Mouse (Mus musculus) myocyte (in vitro differentiated cells): ENCODE data around the gene Msi2. TPM values are rescaled to one million over a fixed set of nuclear protein-coding genes. Genes with fewer than 3 reads are reported as not detected.

ENCODE experiments used
- H3K27me3 ChIP-seq: one replicate; pipeline ENCODE4 v1.6.1; 2011; ENCODE audit not compliant: control insufficient read depth, insufficient read depth, insufficient read length
- H3K36me3 ChIP-seq: one replicate; pipeline ENCODE4 v1.6.1; 2011; ENCODE audit not compliant: control insufficient read depth, insufficient read depth
- H3K4me2 ChIP-seq: one replicate; pipeline ENCODE4 v1.6.1; 2011; ENCODE audit warnings: low read depth, control low read depth
- H3K4me3 ChIP-seq: one replicate; pipeline ENCODE4 v1.5.1; 2011; ENCODE audit warnings: mild to moderate bottlenecking, control low read depth, moderate library complexity
- H3K79me2 ChIP-seq: one replicate; pipeline ENCODE4 v1.6.1; 2011; ENCODE audit not compliant: control insufficient read depth, insufficient read depth
- H3ac ChIP-seq: one replicate; pipeline ENCODE4 v1.6.1; 2011; ENCODE audit not compliant: control insufficient read depth, insufficient read length
- CEBPB ChIP-seq: IDR thresholded peaks from 2 replicates; pipeline ENCODE4 v1.6.1; 2011; ENCODE audit warnings: mild to moderate bottlenecking, moderate library complexity; ENCODE audit not compliant: poor library complexity, insufficient read depth, severe bottlenecking
- E2F4 ChIP-seq: IDR thresholded peaks from one replicate; pipeline ENCODE4 v1.6.1; 2011; ENCODE audit warnings: mild to moderate bottlenecking, control low read depth, moderate library complexity; ENCODE audit not compliant: insufficient read depth
- MAX ChIP-seq: IDR thresholded peaks from one replicate; pipeline ENCODE4 v1.6.1; 2011; ENCODE audit warnings: low read depth, mild to moderate bottlenecking, control low read depth
- MYOD1 ChIP-seq, 3 experiments: IDR thresholded peaks; one replicate each; pipeline ENCODE4 v1.6.1; 2011; ENCODE audit warnings: control low read depth in 2 of 3, low read depth in 2 of 3, mild to moderate bottlenecking in 2 of 3, moderate library complexity in 1 of 3; ENCODE audit not compliant: insufficient read length in 2 of 3, control insufficient read depth in 1 of 3
- MYOG ChIP-seq, 3 experiments: IDR thresholded peaks; one replicate each; pipeline ENCODE4 v1.6.1; 2011; ENCODE audit warnings: control low read depth in 2 of 3, low read depth in 2 of 3, mild to moderate bottlenecking in 2 of 3; ENCODE audit not compliant: insufficient read length in 2 of 3, control insufficient read depth in 1 of 3, insufficient read depth in 1 of 3
- POLR2A ChIP-seq: IDR thresholded peaks from one replicate; pipeline ENCODE4 v1.6.1; 2011; ENCODE audit warnings: low read depth, mild to moderate bottlenecking, control low read depth, moderate library complexity; ENCODE audit not compliant: insufficient read length
- POLR2AphosphoS2 ChIP-seq: IDR thresholded peaks from one replicate; pipeline ENCODE4 v1.6.1; 2011; ENCODE audit warnings: low read depth, control low read depth; ENCODE audit not compliant: insufficient read length
- REST ChIP-seq: IDR thresholded peaks from one replicate; pipeline ENCODE4 v1.6.1; 2011; ENCODE audit warnings: mild to moderate bottlenecking, control low read depth, moderate library complexity; ENCODE audit not compliant: insufficient read depth, insufficient read length
- SRF ChIP-seq: IDR thresholded peaks from one replicate; pipeline ENCODE4 v1.6.1; 2011; ENCODE audit warnings: low read depth; ENCODE audit not compliant: control insufficient read depth, insufficient read length
- TCF12 ChIP-seq: IDR thresholded peaks from one replicate; pipeline ENCODE4 v1.6.1; 2011; ENCODE audit warnings: mild to moderate bottlenecking, control low read depth; ENCODE audit not compliant: poor library complexity, insufficient read depth, severe bottlenecking
- TCF3 ChIP-seq: IDR thresholded peaks from one replicate; pipeline ENCODE4 v1.6.1; 2011; ENCODE audit warnings: low read depth, control low read depth; ENCODE audit not compliant: insufficient read length
- USF1 ChIP-seq: IDR thresholded peaks from one replicate; pipeline ENCODE4 v1.6.1; 2011; ENCODE audit warnings: low read depth, mild to moderate bottlenecking, control low read depth, moderate library complexity
- polyA plus RNA-seq: library from polyadenylated mRNA; unstranded; fragments of >200 nt; fragmentation: generic; extraction: Trizol; gene quantifications from one replicate; pipeline ENCODE4 v1.2.1, GENCODE M21; 2012; ENCODE audit warnings: missing spikeins

Gene Msi2
- polyA plus RNA-seq, 1 experiment: 37.9 TPM

DNA sequence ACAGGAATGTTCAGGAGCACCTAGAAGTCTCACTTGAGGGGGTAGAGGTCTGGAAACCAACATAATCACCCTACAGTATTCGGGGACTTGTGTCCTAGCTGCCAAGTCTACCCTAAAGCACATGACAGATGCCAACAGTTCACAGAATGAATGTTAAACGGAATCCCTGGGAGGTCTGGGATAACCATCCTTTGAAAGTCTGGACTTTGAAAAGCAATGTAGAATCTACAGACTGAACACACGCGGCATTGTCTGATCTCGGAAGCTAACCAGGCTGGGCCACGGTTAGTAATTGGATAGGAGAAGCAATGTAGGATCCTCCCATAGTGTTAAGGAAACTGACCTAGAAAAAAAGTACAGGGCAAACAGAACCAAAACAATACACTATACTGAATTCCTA lies 105.3 kb downstream of the Msi2 start:
- Histone ChIP-seq H3K36me3 (no peaks in the 10 kb centered on the region), H3K4me2 (no peak overlapping the region), H3ac (no peak overlapping the region), H3K27me3 (no peaks in the 10 kb centered on the region), H3K79me2 (peaks cover 33% of the 10 kb centered on the region), H3K4me3 (no peak overlapping the region)
- TF ChIP-seq USF1 (no peak), CEBPB (no peak), TCF3 (no peak), MAX (no peak), TCF12 (no peak), E2F4 (no peak), REST (no peak), POLR2A (no peak), POLR2AphosphoS2 (no peak), MYOG (IDR thresholded peaks at IDR 0.05; ENCODE audit: control insufficient read depth in 1 of 3, insufficient read depth in 1 of 3, insufficient read length in 2 of 3, low read depth in 2 of 3) (no peak), MYOD1 (IDR thresholded peaks at IDR 0.05; ENCODE audit: control insufficient read depth in 1 of 3, insufficient read length in 2 of 3, low read depth in 2 of 3) (no peak), SRF (no peak)

DNA sequence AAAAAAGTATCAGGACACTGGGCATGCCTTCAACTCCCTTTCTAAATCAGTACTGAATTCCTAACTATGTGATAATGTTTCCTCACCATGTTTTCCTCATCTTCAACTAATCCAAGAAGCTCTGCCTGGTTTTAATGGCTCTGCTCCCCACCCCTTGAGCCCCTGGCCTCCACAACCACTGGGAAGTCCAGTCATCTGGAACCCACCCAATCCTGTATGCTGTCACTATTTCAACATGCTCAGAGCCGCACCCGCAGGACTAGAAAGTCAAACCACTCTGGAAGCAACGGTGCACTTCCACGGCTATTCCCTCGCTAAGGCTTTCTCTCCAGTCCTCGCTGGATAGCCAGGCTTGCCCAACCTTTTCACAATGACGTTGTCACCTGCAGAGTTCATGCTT lies 106.2 kb downstream of the Msi2 start:
- H3K4me2 ChIP-seq: peak overlapping the region; percentile 19
- peaks cover 33% of the 10 kb centered on the region for H3K79me2 ChIP-seq
- no peak overlapping the region for H3ac ChIP-seq
- no peaks in the 10 kb centered on the region for H3K27me3 ChIP-seq
- TF ChIP-seq CEBPB (peak; percentile 34; the same call in 1 of the 2 replicates), POLR2AphosphoS2 (no peak), E2F4 (no peak)
- H3K4me3 ChIP-seq: no peak overlapping the region
- no peaks in the 10 kb centered on the region for H3K36me3 ChIP-seq

DNA sequence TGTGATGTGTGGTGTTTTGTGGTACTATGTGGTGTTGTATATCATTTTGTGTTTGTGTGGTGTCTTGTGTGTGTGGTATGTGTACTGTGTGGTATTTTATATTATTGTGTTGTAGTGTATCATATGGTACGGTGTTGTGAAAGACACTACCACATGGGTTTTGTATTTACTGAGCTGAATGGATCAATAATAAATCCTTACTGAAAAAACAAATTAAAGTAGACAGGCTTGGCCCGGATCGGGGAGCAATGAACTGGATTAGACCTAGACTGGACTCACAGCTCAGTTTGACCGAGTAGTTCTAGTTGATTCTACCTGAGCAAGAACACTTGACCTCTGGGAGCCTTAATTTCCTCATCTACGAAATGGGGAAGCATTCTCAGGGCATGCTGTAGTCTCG lies 107.5 kb downstream of the Msi2 start:
- no peak overlapping the region for H3K4me3 ChIP-seq
- no peak overlapping the region for H3K4me2 ChIP-seq
- H3K79me2 ChIP-seq: peaks cover 34% of the 10 kb centered on the region
- no peaks in the 10 kb centered on the region for H3K36me3 ChIP-seq
- H3K27me3 ChIP-seq: no peaks in the 10 kb centered on the region
- TF ChIP-seq CEBPB (no peak), POLR2A (no peak), TCF12 (no peak), USF1 (no peak), E2F4 (no peak), MAX (no peak), MYOD1 (IDR thresholded peaks at IDR 0.05; ENCODE audit: control insufficient read depth in 1 of 3, insufficient read length in 2 of 3, low read depth in 2 of 3) (no peak), POLR2AphosphoS2 (no peak), SRF (no peak), TCF3 (no peak), MYOG (IDR thresholded peaks at IDR 0.05; ENCODE audit: control insufficient read depth in 1 of 3, insufficient read depth in 1 of 3, insufficient read length in 2 of 3, low read depth in 2 of 3) (no peak), REST (no peak)
- H3ac ChIP-seq: no peak overlapping the region

DNA sequence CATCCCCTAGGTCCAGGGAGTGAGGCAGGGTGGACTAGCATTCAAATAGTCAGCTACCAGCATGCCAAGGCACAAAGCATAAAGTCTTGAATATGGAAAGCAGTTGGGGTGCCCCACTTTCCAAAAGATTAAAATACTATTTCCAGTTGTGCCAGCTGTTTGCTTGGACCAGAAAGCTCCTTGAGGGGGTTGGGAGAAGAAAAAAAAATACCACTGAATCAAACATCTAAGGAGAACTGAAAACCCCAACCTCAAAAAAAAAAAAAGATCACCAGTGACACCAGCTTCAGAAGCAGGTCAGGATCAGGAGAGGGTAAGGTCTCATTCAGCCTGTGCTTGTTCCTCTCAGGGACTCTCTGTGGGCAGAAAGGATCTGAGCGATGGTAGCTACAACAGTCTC lies 108.2 kb downstream of the Msi2 start:
- Histone ChIP-seq H3K79me2 (peaks cover 34% of the 10 kb centered on the region), H3K4me3 (no peak overlapping the region), H3K36me3 (no peaks in the 10 kb centered on the region), H3ac (no peak overlapping the region), H3K4me2 (no peak overlapping the region), H3K27me3 (no peaks in the 10 kb centered on the region)
- TF ChIP-seq MAX: no peak
- TF ChIP-seq E2F4: no peak
- TF ChIP-seq USF1: no peak
- no peak for TF ChIP-seq MYOD1 (IDR thresholded peaks at IDR 0.05; ENCODE audit: control insufficient read depth in 1 of 3, insufficient read length in 2 of 3, low read depth in 2 of 3)
- no peak for TF ChIP-seq TCF3
- no peak for TF ChIP-seq MYOG (IDR thresholded peaks at IDR 0.05; ENCODE audit: control insufficient read depth in 1 of 3, insufficient read depth in 1 of 3, insufficient read length in 2 of 3, low read depth in 2 of 3)
- TF ChIP-seq REST: no peak
- TF ChIP-seq TCF12: no peak
- TF ChIP-seq POLR2AphosphoS2: no peak

DNA sequence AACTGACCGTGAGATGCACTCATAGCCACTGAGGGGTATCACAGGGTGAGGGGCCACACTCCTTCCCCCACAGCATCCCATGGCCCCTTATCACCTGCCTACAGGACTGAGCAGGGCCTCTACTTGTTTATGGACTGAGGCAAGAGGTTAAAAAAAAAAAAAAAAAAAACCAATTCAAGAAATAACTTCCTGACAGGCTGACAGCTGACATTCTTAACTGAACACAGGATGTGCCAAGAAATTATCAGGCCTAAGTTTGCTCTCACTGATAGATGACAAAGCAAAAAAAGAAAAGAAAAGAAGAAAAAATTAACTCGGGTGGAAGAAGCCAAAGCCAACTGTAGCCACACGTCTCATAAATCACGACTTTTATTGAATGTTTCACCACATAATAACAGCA lies 109.7 kb downstream of the Msi2 start:
- Histone ChIP-seq H3K79me2 (peaks cover 38% of the 10 kb centered on the region), H3K36me3 (no peaks in the 10 kb centered on the region), H3K4me3 (no peak overlapping the region), H3K4me2 (peak overlapping the region; percentile 5), H3ac (no peak overlapping the region), H3K27me3 (no peaks in the 10 kb centered on the region)
- TF ChIP-seq POLR2AphosphoS2 (no peak), E2F4 (no peak)
